Mouse (Mus musculus): ENCODE data around the gene Zfp287. TPM values are rescaled to one million over a fixed set of nuclear protein-coding genes. Genes with fewer than 3 reads are reported as not detected.

Gene Zfp287
- total RNA-seq (2017), result 10.6 and 12.8 TPM in 2 replicates

- ATAC-seq (ENCODE audit: extremely low read depth, insufficient number of reproducible peaks, low FRiP score, poor library complexity, severe bottlenecking), result peak; percentile 71
Observed at GRCm38 (mm10) chr11:62731311-62732021, at the start of gene Zfp287. Gene Zfp287 (minus strand): TSS chr11:62731905.

DNA sequence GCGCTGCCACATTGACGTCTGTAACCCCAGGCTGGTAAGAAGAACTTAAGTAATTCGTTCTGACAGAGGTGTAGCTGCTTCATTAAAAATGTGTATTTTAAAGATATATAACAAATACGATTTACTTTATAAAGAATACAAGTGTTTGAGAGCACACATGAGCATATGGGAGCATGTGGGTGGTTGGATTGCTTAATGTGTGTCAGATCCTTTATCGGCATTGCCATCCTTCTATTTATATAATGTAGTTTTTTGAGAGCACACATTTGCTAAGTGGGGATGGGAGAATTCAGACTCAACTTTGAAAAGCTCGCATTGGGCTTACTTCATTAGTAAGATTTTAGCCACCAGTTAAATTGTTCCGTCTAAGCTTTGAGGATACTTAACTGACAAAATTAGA, 44.8 kb upstream of the Zfp287 start:
- ATAC-seq (ENCODE audit: extremely low read depth, insufficient number of reproducible peaks, low FRiP score, poor library complexity, severe bottlenecking), result no peak

DNA sequence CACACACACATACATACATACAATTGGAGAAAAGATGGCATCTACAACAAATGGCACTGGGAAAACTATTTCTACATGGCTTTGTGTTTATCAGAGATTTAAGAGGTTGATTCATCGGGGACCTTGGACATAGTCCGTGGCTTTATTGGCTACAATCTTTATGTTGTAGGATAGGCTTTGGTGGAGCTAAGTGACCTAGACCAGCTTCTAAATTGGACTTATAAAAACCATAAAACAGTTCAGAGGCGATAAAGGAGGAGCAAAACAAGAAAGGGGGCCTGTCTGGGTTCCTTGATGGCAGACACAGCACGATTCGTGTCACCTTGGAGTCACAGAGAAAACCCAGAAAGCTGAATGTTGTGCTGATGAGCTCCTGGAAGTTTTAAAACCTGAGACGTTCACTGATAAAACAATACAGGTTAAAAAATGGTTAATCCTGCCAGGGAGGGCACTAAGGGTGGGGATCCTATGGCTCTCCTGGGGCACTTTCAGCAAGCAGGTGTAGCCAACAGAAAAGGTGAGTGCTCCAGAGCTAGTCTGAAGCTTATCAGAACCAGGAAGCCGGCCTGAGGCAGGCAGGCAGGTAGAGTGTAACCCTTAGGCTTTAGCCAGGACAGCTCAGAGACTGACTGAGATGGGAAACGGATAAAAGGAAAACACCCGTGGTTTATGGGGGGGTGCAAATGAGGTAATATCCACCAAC, 29.2 kb upstream of the Zfp287 start:
- no peak for ATAC-seq (ENCODE audit: extremely low read depth, insufficient number of reproducible peaks, low FRiP score, poor library complexity, severe bottlenecking)

DNA sequence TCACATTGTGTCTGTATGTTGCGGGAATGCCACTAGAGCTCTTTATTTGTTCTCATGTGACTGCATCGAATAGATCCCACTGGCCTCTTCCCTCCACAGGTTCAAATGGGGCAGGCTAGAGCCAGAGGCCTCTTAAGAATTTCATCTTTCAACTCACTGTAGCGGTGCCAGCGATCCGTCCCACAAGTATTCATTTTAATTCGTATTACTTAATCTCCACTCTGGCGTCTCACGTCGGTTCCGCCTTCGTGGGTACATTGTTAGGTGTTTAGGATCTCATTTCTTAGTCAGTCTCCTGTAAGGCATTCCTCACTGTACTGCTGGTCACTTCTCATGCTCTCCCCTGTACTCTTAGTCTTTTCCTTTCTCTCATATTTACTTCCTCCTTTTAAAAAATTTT, 26.8 kb upstream of the Zfp287 start:
- no peak for ATAC-seq (ENCODE audit: extremely low read depth, insufficient number of reproducible peaks, low FRiP score, poor library complexity, severe bottlenecking)

DNA sequence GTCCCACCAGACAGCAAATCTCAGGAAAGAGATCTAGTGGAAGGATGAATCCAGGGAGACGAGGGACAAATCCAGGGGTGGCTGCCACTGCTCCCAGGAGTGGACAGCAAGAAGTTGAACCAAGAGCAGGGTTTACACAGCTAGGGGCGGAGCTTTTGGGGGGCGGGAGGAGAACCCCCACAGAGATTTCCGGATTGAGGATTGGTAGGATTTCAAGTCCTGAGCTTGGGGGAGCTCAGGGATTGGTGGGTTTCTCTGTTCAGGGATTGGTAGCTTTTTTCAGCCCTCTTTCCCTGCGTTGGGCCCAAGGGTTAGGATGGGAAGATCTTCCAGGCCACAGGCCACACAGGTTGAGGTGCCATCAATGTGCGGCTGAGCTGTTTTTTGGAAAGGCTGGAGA, 26.2 kb upstream of the Zfp287 start:
- ATAC-seq (ENCODE audit: extremely low read depth, insufficient number of reproducible peaks, low FRiP score, poor library complexity, severe bottlenecking), result no peak

- no peak for ATAC-seq (ENCODE audit: extremely low read depth, insufficient number of reproducible peaks, low FRiP score, poor library complexity, severe bottlenecking)
Observed at GRCm38 (mm10) chr11:62757143-62757507, 25.4 kb upstream of the Zfp287 start.

GRCm38 (mm10) chr11:62756456-62757142, 24.9 kb upstream of the Zfp287 start:
- ATAC-seq (ENCODE audit: extremely low read depth, insufficient number of reproducible peaks, low FRiP score, poor library complexity, severe bottlenecking), result peak; percentile 84

- no peak for ATAC-seq (ENCODE audit: extremely low read depth, insufficient number of reproducible peaks, low FRiP score, poor library complexity, severe bottlenecking)
Observed at GRCm38 (mm10) chr11:62752780-62753179, 21.1 kb upstream of the Zfp287 start, which contains the start of gene Gm10428. Gene Gm10428 (plus strand): TSS chr11:62753100.

- no peak for ATAC-seq (ENCODE audit: extremely low read depth, insufficient number of reproducible peaks, low FRiP score, poor library complexity, severe bottlenecking)
Observed at GRCm38 (mm10) chr11:62752191-62752590, 20.5 kb upstream of the Zfp287 start.

- ATAC-seq (ENCODE audit: extremely low read depth, insufficient number of reproducible peaks, low FRiP score, poor library complexity, severe bottlenecking), result peak; percentile 33; the same call in 1 of the 2 replicates
Observed at GRCm38 (mm10) chr11:62749445-62749844, 17.7 kb upstream of the Zfp287 start.

DNA sequence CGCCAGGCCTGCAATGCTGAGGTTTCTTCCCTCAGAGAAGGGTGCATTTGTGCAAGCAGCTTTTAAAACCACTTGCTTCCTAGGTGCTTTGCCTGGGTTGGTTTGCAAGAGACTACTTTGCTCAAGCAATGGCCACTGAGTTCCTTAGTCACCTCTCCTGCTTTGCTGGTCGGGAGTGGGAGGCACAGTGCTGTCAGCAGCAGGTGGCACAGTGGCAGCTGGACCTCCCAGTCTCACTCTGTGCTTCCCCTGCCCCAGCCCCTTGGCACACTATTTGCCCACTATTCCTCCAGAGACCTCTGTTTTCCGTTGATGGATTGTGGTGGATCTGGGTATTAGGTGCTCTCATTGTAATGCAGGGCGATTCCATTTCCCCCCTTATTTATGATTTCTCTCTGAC, 16.4 kb upstream of the Zfp287 start:
- ATAC-seq (ENCODE audit: extremely low read depth, insufficient number of reproducible peaks, low FRiP score, poor library complexity, severe bottlenecking), result no peak

GRCm38 (mm10) chr11:62747227-62747626, 15.5 kb upstream of the Zfp287 start:
- ATAC-seq (ENCODE audit: extremely low read depth, insufficient number of reproducible peaks, low FRiP score, poor library complexity, severe bottlenecking), result no peak

- peak; percentile 44 for ATAC-seq (ENCODE audit: extremely low read depth, insufficient number of reproducible peaks, low FRiP score, poor library complexity, severe bottlenecking)
Observed at GRCm38 (mm10) chr11:62746001-62746533, 14.4 kb upstream of the Zfp287 start.

GRCm38 (mm10) chr11:62744103-62744502, 12.4 kb upstream of the Zfp287 start:
- ATAC-seq (ENCODE audit: extremely low read depth, insufficient number of reproducible peaks, low FRiP score, poor library complexity, severe bottlenecking), result peak; percentile 62; the same call in 1 of the 2 replicates

- ATAC-seq (ENCODE audit: extremely low read depth, insufficient number of reproducible peaks, low FRiP score, poor library complexity, severe bottlenecking), result no peak
Observed at GRCm38 (mm10) chr11:62742261-62742957, 10.7 kb upstream of the Zfp287 start.

- no peak for ATAC-seq (ENCODE audit: extremely low read depth, insufficient number of reproducible peaks, low FRiP score, poor library complexity, severe bottlenecking)
Observed at GRCm38 (mm10) chr11:62741186-62741585, 9.5 kb upstream of the Zfp287 start.

GRCm38 (mm10) chr11:62732665-62733064, 960 bp upstream of the Zfp287 start:
- ATAC-seq (ENCODE audit: extremely low read depth, insufficient number of reproducible peaks, low FRiP score, poor library complexity, severe bottlenecking), result no peak

GRCm38 (mm10) chr11:62732022-62732387, 300 bp upstream of the Zfp287 start:
- no peak for ATAC-seq (ENCODE audit: extremely low read depth, insufficient number of reproducible peaks, low FRiP score, poor library complexity, severe bottlenecking)

DNA sequence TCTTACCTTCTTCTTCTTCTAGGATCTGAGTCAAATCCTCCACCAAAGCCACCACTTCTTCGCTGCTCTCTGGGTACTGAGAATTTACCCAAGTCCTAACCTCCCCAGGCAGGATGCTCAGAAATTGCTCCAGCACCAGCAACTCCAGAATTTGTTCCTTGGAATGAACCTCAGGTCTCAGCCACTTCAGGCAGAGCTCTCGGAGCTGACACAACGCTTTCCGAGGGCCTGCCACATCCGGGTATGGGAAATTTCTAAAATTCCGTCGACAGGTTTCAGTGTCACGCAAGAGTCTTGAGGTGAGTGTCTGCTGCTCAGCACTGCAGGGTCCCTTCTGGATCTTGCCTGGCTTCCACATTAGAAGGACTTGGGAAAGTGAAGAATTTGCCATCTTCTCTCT, 3.4 kb downstream of the Zfp287 start:
- no peak for ATAC-seq (ENCODE audit: extremely low read depth, insufficient number of reproducible peaks, low FRiP score, poor library complexity, severe bottlenecking)

All from neutrophil, adult 5-6 weeks (primary cell).